Comparison of ENCODE assay signal across 9 mouse cellular contexts in the genomic region with DNA sequence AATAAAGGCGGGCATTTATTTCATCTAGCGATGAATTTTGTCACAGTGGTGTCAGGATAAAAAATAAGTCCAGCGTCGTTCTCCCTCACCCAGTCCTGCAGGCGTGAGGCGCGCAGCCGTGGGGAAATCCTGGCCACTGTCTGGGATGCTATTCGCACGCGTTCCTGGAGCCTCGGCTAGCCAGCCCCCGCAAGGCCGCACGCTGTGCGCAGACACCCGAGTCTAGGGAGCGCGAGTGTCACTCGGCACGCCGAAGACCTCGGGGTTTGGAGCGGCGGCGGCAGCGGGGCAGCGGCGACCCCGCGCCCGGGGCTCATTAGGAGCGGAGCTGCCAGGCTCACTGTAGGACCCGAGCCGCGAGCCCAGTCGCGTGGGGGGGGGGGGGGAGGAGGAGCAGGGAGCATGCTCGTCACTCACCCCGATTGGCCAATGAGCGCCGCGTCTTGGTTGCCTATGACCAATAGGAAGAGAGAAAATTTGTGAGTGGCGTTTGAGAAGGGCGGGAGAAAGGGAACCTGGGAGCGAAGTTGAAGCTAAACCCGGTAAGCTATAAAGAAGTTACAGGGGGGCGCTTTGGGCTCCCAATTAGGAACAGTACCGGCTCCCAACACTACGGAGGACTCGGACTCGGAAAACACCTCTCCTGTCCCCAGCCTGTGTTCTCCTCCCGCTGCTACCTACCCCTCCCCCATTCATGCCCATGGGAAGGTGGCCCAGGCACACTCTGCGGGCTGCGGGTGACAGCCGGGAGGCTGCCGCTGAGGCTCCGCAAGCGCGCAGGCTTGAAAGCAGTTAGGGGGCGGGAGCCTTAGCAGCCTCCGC. TPM values are rescaled to one million over a fixed set of nuclear protein-coding genes. Genes with fewer than 3 reads are reported as not detected.
DNase-seq lines count a peak whose midpoint lies in the region; ATAC-seq and TF ChIP-seq lines count a peak whose summit lies in the region.
"Had no signal": no experiment of that assay in that cellular context is flagged by ENCODE, and none has a peak within 500 bp of the region (broad histone marks: within the 10 kb centered on the region; RNA-seq: fewer than 3 reads in every experiment).

A gene (plus strand): TSS at position 585 of the 822 bp plus-strand sequence.

- no peaks in the 10 kb centered on the region for H3K36me3 ChIP-seq in lung, embryonic 15.5 days

- no peak within 1 kb of the TSS for H3K27ac ChIP-seq in lung, embryonic 15.5 days
- no peak within 1 kb of the TSS for H3K27ac ChIP-seq in olfactory bulb, adult 2 months (ENCODE audit: insufficient read depth, low read depth, low read length)

- peaks cover 95% of the 10 kb centered on the region for H3K27me3 ChIP-seq in lung, embryonic 15.5 days

- no peaks in the 10 kb centered on the region for H3K9me3 ChIP-seq in lung, embryonic 15.5 days

- H3K4me1 ChIP-seq in lung, embryonic 15.5 days, result peaks cover 19% of the 10 kb centered on the region
- peaks cover 9% of the 10 kb centered on the region for H3K4me1 ChIP-seq in olfactory bulb, adult 2 months (ENCODE audit: control insufficient read depth, insufficient read depth, low read length)

- ATAC-seq in lung, embryonic 15.5 days (ENCODE audit: borderline replicate concordance, extremely low read depth, low FRiP score, low TSS enrichment), result peak; percentile 90

- peak within 1 kb of the TSS; percentile 75 for H3K4me2 ChIP-seq in lung, embryonic 15.5 days

- peak; percentile 27 to 34 for DNase-seq in spleen, postnatal 36 days (ENCODE audit: low spot score in 2 of 2)
- no peak for DNase-seq in spleen, postnatal 14 days (ENCODE audit: low spot score in 2 of 2)
- peak; percentile 90 to 92 for DNase-seq in cerebellum, postnatal 10 days
- DNase-seq in gastrocnemius, postnatal 25 days, result peak; percentile 43
- DNase-seq in kidney, adult 18-20 months, result peak; percentile 84
- DNase-seq in left cerebral cortex, adult 9 months (ENCODE audit: low spot score in 2 of 2), result no peak

- H3K9ac ChIP-seq in lung, embryonic 15.5 days, result no peak within 1 kb of the TSS

- no peak for TF ChIP-seq CTCF in olfactory bulb, adult 2 months (IDR thresholded peaks at IDR 0.05; ENCODE audit: insufficient read depth, low read depth, low read length)

- TF ChIP-seq POLR2A in olfactory bulb, adult 2 months (IDR thresholded peaks at IDR 0.05; ENCODE audit: insufficient read depth, low read depth, low read length), result no peak

- peak within 1 kb of the TSS; percentile 46 for H3K4me3 ChIP-seq in lung, embryonic 15.5 days
- H3K4me3 ChIP-seq in olfactory bulb, adult 2 months (ENCODE audit: insufficient read depth, low read depth, low read length), result peak within 1 kb of the TSS; percentile 16; the same call in 1 of the 2 replicates

- under 1% methylated on average over 60 of the region's 62 CpGs for WGBS in lung, embryonic 15.5 days
- WGBS in olfactory bulb, adult 2 months, result under 1% methylated on average over 62 of the region's 62 CpGs

RNA-seq across cellular contexts. Expression of the gene that starts here (rescaled TPM):
- under 1 TPM; 0.18 to 0.64 TPM for total RNA-seq in gastrocnemius, postnatal 25 days (2021)
- polyA plus RNA-seq in lung, embryonic 15.5 days (2015; fragmentation: Nextera tagmentation; extraction: Ambion mirVana), result not detected in 2 replicates
- polyA plus RNA-seq in olfactory bulb, adult 2 months (2012; ENCODE audit: insufficient read depth, insufficient read length, low replicate concordance, missing spikeins), result not detected in 2 replicates
- polyA plus RNA-seq: cortical plate, adult 2 months had no signal

Comparison
In these comparisons a context has a peak if more than half of its experiments do, and no peak if none do; other contexts are left out.
1. DNase-seq: peak in spleen, postnatal 36 days (2 of 2), cerebellum, postnatal 10 days (2 of 2) and kidney, adult 18-20 months (single experiment); none in spleen, postnatal 14 days (0 of 2) and left cerebral cortex, adult 9 months (0 of 2).
2. Peak in DNase-seq in gastrocnemius, postnatal 25 days; RNA of the gene not detected or under 1 TPM.
3. Peak in ATAC-seq, H3K4me3 ChIP-seq and H3K4me2 ChIP-seq in lung, embryonic 15.5 days; RNA of the gene not detected or under 1 TPM.